Mouse (Mus musculus) thymus, postnatal 36 days (tissue): ENCODE results near the gene Tmem80.

Source experiments
- DNase-seq, 2 experiments: peaks; one replicate each; pipeline ENCODE4 v3.0.0; 2022; ENCODE audit warnings: mixed read lengths in 2 of 2

The Tmem80 gene

DNA sequence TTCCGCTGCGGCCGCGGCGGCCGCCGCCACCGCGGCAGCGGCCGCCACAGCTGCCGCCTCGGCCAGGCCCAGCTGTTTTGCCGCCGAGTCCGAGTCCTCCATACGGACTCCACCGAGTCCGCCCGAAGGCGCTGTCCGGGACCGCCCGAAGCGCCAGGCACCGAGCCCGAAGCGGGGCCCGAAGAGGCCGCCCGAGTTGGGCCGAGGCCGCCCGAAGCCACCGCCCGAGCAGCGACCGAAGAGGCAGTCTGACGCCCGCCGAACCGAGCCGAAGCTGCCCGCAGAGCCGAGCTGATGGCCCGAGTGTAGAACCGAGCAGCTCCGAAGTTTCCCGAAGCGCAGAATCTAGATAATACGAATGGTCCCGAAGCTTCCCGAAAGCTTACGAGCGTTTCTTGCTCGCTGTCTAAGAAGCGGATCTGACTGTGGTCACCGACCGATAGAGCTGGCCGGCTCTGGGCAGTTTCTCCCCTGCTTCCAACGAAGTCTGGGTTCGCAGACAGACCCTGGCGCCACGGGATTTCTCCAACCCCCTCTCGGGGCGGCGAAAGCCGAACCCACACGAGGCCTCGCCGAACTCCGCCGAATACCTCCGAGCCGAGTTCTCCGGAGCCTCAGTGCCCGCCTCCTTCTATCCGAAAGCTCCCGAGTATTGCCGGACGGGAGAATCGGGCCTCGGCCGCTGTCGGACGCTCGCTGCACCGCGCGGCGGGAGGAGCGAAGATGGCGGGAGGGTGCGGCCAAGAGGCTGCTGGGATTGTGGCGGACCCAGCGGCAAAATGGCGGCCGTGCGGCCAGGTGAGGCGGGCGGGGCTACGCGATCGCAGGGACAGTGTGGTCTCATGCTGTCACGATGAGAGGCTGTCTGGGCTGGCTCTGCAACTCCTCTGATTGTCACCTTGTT is at the start of gene Tmem80, which contains the start of gene Deaf1:
Gene Tmem80, plus strand, starts transcription at position 271 of the 904 bp plus-strand sequence.
Gene Deaf1, minus strand, starts transcription at position 222 of the 904 bp plus-strand sequence.
- DNase-seq = peak; percentile 98

GRCm38 (mm10) chr7:141278766-141279590 is 48.6 kb upstream of the Tmem80 start, which contains the start of gene Sct:
Gene Sct, minus strand, starts transcription at chr7:141279133.
- no peak for DNase-seq

GRCm38 (mm10) chr7:141281442-141281841 is 46.1 kb upstream of the Tmem80 start:
- DNase-seq = no peak

DNA sequence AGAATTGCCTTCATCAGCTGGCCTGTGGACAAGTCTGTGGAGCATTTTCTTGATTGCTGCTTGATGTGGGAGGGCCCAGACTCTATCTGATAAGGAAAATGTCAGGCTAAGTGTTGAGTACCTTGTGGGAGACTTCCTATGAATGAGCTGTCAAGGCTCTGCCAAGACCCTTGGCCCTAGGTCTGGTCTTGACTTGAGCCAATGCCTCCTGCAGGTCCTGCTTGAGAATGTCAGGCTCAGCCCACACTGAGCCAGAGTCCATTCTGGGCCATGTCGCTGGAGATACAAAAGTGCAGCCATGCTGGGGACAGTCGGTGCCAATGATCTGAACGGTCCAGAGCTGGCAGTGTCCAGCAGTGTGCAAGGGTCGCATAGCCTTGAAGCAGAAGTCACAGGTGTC is 44.8 kb upstream of the Tmem80 start:
- DNase-seq = no peak

- DNase-seq = no peak
These were observed 39.5 kb upstream of the Tmem80 start for GRCm38 (mm10) chr7:141288042-141288441.

- no peak for DNase-seq
These were observed 35.5 kb upstream of the Tmem80 start, which contains the start of gene Drd4 for GRCm38 (mm10) chr7:141291921-141292582. Gene Drd4, plus strand, starts transcription at chr7:141292006.

GRCm38 (mm10) chr7:141292583-141293388 is 34.8 kb upstream of the Tmem80 start:
- no peak for DNase-seq

DNA sequence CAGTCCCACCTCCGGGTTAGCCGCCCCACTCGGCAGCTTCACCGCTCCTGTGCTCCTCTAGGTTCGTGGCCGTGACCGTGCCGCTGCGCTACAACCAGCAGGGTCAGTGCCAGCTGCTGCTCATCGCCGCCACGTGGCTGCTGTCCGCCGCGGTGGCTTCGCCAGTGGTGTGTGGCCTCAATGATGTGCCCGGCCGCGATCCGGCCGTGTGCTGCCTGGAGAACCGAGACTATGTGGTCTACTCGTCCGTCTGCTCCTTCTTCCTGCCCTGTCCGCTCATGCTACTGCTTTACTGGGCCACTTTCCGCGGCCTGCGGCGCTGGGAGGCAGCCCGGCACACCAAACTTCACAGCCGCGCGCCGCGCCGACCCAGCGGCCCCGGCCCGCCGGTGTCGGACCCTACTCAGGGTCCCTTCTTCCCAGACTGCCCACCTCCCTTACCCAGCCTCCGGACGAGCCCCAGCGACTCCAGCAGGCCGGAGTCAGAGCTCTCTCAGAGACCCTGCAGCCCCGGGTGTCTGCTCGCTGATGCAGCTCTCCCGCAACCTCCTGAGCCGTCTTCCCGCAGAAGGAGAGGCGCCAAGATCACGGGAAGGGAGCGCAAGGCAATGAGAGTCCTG is 33.6 kb upstream of the Tmem80 start:
- no peak for DNase-seq

DNA sequence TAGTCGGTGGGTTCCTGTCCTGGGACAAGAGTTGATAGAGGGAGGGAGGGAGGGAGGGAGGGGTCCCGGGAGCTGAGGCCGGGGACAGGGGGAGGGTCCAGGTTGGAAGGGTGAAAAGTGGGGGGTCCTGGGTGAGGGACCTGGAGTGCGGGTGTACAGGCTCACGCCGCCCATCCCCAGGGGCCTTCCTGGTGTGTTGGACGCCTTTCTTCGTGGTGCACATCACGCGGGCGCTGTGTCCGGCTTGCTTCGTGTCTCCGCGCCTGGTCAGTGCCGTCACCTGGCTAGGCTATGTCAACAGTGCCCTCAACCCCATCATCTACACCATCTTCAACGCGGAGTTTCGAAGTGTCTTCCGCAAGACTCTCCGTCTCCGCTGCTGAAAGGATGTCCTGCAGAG is 33.1 kb upstream of the Tmem80 start:
- DNase-seq = no peak

- DNase-seq = no peak
These were observed 29.5 kb upstream of the Tmem80 start for GRCm38 (mm10) chr7:141297926-141298650.

DNA sequence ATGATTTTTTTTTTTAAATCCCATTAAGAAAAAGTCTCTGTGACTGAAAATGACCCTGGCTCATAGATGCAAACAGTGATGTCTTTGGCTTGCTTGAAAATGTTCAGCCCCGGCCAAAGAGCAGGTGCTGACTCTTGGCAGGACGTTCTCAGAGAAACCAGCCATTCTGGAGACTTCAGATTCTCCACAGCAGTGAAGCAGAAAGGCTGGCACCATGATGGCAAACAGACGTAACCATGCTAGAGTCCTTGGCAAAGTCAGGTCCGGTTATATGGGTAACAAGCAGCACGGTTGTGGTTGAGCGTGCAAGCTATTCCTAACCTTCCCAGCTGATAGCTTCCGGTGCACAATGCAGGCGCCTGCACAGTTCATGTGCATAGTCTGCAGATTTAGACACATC is 28.4 kb upstream of the Tmem80 start:
- no peak for DNase-seq

DNA sequence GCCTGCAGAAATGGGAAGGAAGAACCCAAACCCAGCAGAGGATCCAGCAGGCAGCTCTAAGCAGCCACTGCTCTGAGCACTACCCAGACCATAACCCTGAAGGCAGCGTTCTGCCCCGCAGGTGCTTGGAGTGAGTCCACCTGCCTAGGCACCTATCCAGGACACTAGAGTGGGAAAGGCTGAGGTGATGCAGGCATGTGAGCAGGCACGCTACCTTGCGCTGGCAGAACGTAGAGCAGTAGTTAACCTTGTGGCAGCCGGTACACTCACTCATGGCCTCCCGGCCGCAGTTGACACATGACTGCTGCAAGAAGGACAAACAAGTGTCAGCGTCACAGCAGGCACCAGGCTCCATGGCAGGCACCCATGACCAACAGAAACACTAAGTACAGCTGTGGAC is 26.2 kb upstream of the Tmem80 start:
- no peak for DNase-seq

DNA sequence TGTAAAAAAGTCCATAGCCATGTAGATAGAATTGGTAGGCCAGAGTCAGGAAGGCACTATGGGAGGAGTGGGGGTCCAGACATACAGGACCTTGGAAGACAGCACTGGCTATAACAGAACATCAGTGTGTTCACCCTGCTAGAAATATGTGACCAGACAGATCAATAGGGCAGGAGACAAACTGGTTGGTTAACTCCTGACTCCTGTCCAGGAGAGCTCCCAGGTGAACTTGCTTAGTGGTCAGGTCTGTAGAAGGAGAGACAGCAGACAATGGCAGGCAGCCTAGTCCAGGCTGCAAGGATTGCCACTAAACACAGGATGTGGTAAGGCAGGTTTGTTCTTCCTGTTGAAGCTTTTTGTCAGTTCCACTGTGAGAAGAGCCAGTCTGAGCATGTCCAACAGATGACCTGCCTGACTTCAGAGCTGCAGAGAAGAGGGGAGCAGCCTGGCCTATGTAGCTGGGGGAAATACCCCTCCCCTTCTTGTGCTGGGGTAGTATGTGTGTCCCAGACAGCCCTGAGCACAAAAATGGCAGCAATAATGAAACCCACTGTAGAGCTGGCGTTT is 24.8 kb upstream of the Tmem80 start:
- DNase-seq = peak; percentile 37 to 42

DNA sequence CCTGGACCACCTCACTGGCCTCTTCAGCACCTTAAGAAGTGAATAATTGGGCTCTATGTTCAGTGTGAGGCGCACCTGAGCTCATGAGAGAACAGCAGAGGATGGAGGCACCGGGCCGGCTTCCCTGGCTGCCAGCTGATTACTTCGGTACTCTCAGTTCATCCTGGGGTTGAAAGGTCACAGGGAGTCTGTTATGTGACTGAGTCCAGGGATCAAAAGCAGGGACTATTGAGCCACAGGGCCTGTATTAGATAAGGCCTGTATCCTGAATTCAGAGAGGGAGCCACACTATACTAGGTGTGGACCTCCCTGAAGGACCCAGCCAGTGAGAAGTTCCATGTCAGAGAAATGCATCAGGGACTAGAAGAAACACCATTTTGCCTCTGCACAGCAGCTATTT is 23.0 kb upstream of the Tmem80 start:
- no peak for DNase-seq

GRCm38 (mm10) chr7:141314416-141314815 is 13.1 kb upstream of the Tmem80 start:
- no peak for DNase-seq

GRCm38 (mm10) chr7:141315076-141315475 is 12.5 kb upstream of the Tmem80 start:
- no peak for DNase-seq

DNA sequence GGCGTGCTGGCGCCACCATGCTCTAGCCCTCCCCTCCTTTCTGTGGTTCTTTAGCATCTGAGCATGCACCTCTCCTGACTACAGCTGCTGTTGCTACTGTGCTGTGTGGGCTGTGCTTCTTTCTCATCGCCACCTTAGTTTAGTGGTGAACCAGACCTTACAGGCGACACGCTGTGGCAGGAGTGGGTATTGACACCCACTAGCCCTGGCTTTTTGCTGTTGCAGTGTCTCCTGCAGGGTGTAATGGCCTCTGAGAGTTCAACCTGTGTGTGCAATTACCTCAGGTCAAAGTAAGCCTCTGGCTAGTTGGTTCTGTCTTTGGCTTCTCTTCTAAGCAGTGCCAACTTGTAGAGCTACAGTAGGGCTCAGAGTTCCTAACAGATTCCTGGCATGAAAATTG is 11.6 kb upstream of the Tmem80 start:
- DNase-seq = peak; percentile 68 to 71

- no peak for DNase-seq
These were observed 9.9 kb upstream of the Tmem80 start for GRCm38 (mm10) chr7:141317619-141318132.

DNA sequence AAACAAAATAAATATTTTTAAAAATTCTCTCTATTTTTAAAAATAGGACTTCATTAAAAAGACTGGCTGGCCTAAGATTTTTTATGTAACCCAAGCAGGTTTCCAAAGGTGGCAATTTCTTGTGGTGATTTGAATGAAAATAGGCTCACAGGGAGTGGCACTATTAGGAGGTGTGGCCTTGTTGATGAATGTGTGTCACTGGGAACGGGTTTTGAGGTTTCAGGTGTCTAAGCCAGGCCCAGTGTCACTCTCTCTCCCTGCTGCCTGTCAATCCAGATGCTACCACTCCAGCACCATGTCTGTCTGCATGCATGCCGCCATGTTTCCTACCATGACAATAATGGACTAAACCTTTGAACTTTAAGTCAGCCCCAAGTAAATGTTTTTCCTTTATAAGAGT is 8.1 kb upstream of the Tmem80 start:
- no peak for DNase-seq

GRCm38 (mm10) chr7:141324686-141325085 is 2.9 kb upstream of the Tmem80 start:
- no peak for DNase-seq
